Mouse (Mus musculus): ENCODE results near the gene Igbp1.

- no peak for TF ChIP-seq CTCF (IDR thresholded peaks at IDR 0.05; ENCODE audit: low read depth, low read length)
- TF ChIP-seq GATA1 (IDR thresholded peaks at IDR 0.05; ENCODE audit: borderline replicate concordance, low read length) = no peak
Measured at GRCm38 (mm10) chrX:100470126-100470525, 24.0 kb upstream of the Igbp1 start.
